Mouse (Mus musculus) embryonic facial prominence, embryonic 10.5 days (tissue): ENCODE data around the gene Fyn. TPM values are rescaled to one million over a fixed set of nuclear protein-coding genes. Genes with fewer than 3 reads are reported as not detected.
A peak's percentile ranks its signal among the peaks of the same experiment; 100 is the strongest.

Experiments
- DNase-seq: peaks from one replicate; pipeline ENCODE4 v3.0.0-alpha.2; 2017; ENCODE audit warnings: low spot score
- H3K27ac ChIP-seq: fragments of 300-500 bp; sonication (generic); replicated peaks from 2 replicates; pipeline ENCODE4 v1.5.1; 2016; ENCODE audit warnings: mild to moderate bottlenecking
- H3K27me3 ChIP-seq: fragments of 300-500 bp; sonication (generic); replicated peaks from 2 replicates; pipeline ENCODE4 v1.6.1; 2016; ENCODE audit warnings: low read depth, mild to moderate bottlenecking; ENCODE audit not compliant: poor library complexity, severe bottlenecking
- H3K36me3 ChIP-seq: fragments of 300-500 bp; sonication (generic); replicated peaks from 2 replicates; pipeline ENCODE4 v1.6.1; 2016; ENCODE audit warnings: mild to moderate bottlenecking, moderate library complexity
- H3K4me1 ChIP-seq: fragments of 300-500 bp; sonication (generic); 2 replicates; pipeline ENCODE4 v1.6.1; 2016
- H3K4me3 ChIP-seq: fragments of 300-500 bp; sonication (generic); 2 replicates; pipeline ENCODE4 v1.5.1; 2016; ENCODE audit warnings: mild to moderate bottlenecking, moderate library complexity
- H3K9me3 ChIP-seq: fragments of 300-500 bp; sonication (generic); 2 replicates; pipeline ENCODE4 v1.6.1; 2016; ENCODE audit warnings: mild to moderate bottlenecking
- WGBS: fragments of 180-500 bp; shearing (Covaris S2); methylation state at CpG from one replicate; pipeline ENCODE4 v1.1.7; 2016; 5-methylcytosine and 5-hydroxymethylcytosine counted together
- polyA plus RNA-seq: library from polyadenylated mRNA; unstranded; fragments of >200 nt; fragmentation: Nextera tagmentation; extraction: Ambion mirVana; gene quantifications from 2 replicates; pipeline ENCODE4 v1.2.1, GENCODE M21; 2016

Fyn gene
- polyA plus RNA-seq, 1 experiment from 2014 or later = 21.5 TPM

DNA sequence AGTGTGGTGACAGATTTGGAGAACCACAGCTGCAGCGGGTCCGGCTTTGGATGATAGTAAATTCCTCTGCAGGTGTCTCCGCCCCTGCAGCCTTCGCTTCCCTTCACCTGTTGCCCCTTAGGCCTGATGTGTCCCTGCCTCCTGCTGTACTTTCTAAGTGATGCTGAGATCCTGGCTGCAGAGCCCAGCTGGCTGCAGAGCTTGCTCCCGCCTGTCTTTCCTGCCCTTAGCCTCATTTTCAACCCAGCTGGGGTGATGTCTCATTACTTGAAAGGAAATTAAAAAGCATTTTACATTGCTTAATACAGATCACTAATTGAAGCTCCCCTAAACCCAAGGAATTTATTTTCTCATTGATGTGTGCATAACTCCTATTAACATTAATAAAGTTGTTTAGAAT, 70.2 kb downstream of the Fyn start:
- no peak for DNase-seq
- Histone ChIP-seq H3K4me3 (no peak overlapping the region), H3K4me1 (peaks cover 26% of the 10 kb centered on the region), H3K27me3 (no peaks in the 10 kb centered on the region), H3K27ac (no peak overlapping the region), H3K9me3 (no peaks in the 10 kb centered on the region), H3K36me3 (no peaks in the 10 kb centered on the region)
- 61% methylated on average over 5 of the region's 5 CpGs for WGBS

DNA sequence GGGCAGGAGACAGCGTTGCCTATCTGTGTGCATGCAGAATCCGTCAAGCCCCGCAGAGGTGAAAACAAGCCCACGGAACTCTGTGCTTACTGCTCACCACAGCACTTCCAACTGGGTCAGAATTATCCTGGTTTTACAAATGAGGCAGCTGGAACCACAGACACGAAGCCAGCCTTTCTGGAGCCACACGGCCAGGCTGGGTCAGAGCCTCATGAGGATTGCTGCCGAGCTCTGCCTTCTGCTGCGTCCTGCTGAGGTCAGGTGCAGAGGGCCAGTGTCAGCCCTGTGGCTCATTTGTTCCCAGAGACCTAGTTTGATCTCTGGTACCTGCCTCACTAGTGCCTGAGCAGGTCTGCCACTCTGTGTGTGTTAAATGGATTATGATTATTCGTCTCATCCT, 71.9 kb downstream of the Fyn start:
- DNase-seq = no peak
- H3K9me3 ChIP-seq = no peaks in the 10 kb centered on the region
- no peaks in the 10 kb centered on the region for H3K27me3 ChIP-seq
- peaks cover 14% of the 10 kb centered on the region; the same call in 1 of the 2 replicates for H3K4me1 ChIP-seq
- no peak overlapping the region for H3K4me3 ChIP-seq
- 78% methylated on average over 9 of the region's 9 CpGs for WGBS
- 0 out of 2 replicates have a peak overlapping the region, but pooled peaks have one; percentile 8 for H3K27ac ChIP-seq
- H3K36me3 ChIP-seq = no peaks in the 10 kb centered on the region

DNA sequence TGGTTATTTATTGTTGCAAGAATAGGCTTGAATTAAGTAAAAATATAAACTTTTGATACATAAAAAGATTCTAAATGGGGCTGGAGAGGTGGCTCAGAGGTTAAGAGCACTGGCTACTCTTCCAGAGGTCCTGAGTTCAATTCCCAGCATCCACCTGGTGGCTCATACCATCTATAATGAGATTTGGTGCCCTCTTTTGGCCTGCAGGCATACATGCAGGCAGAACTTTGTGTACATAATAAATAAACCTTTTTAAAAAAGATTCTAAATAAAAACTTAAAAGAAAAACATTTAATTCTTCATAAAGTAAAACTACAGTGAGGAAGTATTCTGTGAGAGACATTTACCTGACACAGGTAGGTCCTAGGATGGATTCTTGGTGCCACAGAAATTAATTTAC, 73.0 kb downstream of the Fyn start:
- peaks cover 14% of the 10 kb centered on the region; the same call in 1 of the 2 replicates for H3K4me1 ChIP-seq
- no peaks in the 10 kb centered on the region for H3K9me3 ChIP-seq
- no peak overlapping the region for H3K4me3 ChIP-seq
- no peaks in the 10 kb centered on the region for H3K36me3 ChIP-seq
- DNase-seq = no peak
- no peak overlapping the region for H3K27ac ChIP-seq
- no peaks in the 10 kb centered on the region for H3K27me3 ChIP-seq

DNA sequence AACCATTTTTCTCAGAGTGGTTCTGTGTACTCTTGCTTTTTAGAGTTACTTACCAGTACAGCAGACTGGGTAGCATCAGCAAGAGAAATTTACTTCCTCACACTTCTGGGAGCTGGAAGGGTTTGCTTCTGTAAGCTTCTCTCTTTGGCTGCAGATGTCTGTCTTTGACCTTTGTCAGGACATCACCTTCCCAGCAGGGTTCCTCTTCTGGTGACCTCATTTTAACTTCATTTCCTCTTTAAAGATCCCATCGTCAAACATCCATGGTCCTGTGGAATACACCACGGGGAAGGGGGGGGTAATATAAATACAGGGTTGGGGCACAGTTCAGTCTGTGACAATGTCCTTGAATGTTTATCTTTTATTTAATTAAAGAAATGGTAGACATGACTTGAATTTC, 74.5 kb downstream of the Fyn start:
- DNase-seq = no peak
- peaks cover 13% of the 10 kb centered on the region; the same call in 1 of the 2 replicates for H3K4me1 ChIP-seq
- no peak overlapping the region for H3K4me3 ChIP-seq
- no peak overlapping the region for H3K27ac ChIP-seq
- 45% methylated on average over 2 of the region's 2 CpGs for WGBS
- H3K27me3 ChIP-seq = no peaks in the 10 kb centered on the region
- no peaks in the 10 kb centered on the region for H3K36me3 ChIP-seq
- H3K9me3 ChIP-seq = no peaks in the 10 kb centered on the region

DNA sequence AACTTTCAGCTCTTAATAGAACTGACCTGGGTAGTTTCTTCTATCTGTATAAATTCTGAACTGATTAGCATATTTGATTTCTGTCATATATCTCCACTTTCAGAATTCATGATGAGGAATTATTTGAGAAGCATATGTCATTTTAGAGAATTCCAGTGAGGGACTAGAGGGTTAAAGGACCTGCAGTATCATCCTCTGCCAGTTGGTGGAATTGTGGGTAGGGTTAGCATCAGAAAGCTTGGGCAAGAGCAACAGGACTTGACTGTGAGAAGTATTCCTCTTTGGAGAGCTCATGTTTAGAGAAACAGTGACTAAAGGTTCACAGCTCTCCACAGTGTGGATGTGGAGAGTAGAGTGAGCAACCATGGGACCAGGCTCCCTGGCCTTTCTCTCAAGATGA, 75.3 kb downstream of the Fyn start:
- no peak overlapping the region for H3K27ac ChIP-seq
- no peak for DNase-seq
- H3K36me3 ChIP-seq = no peaks in the 10 kb centered on the region
- no peaks in the 10 kb centered on the region for H3K9me3 ChIP-seq
- no peak overlapping the region for H3K4me3 ChIP-seq
- no peaks in the 10 kb centered on the region for H3K27me3 ChIP-seq
- H3K4me1 ChIP-seq = peaks cover 15% of the 10 kb centered on the region

DNA sequence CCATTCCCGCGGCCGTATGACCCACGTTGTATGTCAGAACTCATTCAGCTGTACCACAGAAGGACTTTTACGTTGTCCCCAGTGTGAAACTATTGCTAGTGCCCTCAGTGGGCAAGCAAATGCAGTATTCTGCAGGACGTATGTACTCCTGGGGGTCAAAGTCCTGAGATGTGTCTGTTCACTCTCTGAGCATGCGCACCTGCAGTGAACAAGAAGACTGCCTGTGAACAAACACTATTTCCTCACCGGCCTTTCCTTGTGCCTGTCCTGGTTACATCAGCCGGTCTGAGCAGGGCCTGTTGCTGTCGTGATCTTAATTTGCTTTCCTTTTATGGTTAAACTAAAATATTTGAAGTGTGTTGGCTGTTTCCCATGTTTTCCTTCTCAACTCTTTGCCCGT, 77.2 kb downstream of the Fyn start:
- no peaks in the 10 kb centered on the region for H3K9me3 ChIP-seq
- no peak overlapping the region for H3K4me3 ChIP-seq
- H3K27me3 ChIP-seq = no peaks in the 10 kb centered on the region
- no peak for DNase-seq
- 91% methylated on average over 11 of the region's 11 CpGs for WGBS
- H3K36me3 ChIP-seq = no peaks in the 10 kb centered on the region
- H3K27ac ChIP-seq = no peak overlapping the region
- H3K4me1 ChIP-seq = peaks cover 32% of the 10 kb centered on the region

DNA sequence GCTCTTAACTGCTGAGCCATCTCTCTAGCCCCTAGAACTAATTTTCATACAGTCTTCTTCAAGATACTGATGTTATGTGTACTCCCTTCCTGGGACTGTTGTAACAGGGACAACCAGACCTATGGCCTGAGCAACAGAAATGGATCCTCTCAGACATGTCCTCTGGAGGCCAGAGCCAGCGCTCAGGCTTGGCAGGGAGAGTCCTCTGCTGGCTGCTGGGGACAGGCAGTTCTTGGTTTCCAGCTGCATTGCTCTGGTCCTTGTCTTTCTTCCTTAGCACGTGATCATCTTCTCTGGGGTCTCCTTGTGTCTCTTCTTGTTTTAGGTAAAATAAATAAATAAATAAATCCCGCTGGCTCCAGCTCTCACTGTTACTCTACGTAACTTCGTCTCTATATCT, 78.1 kb downstream of the Fyn start:
- no peak for DNase-seq
- H3K4me3 ChIP-seq = no peak overlapping the region
- H3K27ac ChIP-seq = no peak overlapping the region
- no peaks in the 10 kb centered on the region for H3K9me3 ChIP-seq
- H3K4me1 ChIP-seq = peaks cover 41% of the 10 kb centered on the region
- WGBS = 90% methylated on average over 5 of the region's 5 CpGs
- H3K36me3 ChIP-seq = no peaks in the 10 kb centered on the region
- H3K27me3 ChIP-seq = no peaks in the 10 kb centered on the region

DNA sequence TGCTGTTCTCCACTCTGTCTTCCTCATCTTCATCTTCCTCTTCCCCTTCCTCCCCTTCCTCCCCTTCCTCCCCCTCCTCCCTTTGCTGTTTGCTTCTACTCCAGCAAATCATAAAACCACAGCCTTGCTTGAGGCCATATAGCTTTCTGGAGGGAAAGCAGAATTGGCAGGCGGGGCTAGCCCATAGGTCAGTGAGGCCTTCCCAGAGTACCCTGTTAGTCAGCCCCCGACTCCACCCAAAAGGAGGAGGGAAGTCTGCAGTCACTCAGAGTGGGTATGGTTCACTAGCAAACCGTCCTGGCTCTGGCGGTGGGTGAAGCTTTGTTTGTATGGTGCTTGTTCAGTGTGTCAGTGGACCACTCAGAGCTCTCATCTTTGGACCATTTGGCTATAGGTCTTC, 80.5 kb downstream of the Fyn start:
- H3K27ac ChIP-seq = no peak overlapping the region
- 79% methylated on average over 4 of the region's 4 CpGs for WGBS
- H3K4me3 ChIP-seq = no peak overlapping the region
- H3K36me3 ChIP-seq = no peaks in the 10 kb centered on the region
- no peaks in the 10 kb centered on the region for H3K27me3 ChIP-seq
- peaks cover 37% of the 10 kb centered on the region for H3K4me1 ChIP-seq
- no peak for DNase-seq
- no peaks in the 10 kb centered on the region for H3K9me3 ChIP-seq

DNA sequence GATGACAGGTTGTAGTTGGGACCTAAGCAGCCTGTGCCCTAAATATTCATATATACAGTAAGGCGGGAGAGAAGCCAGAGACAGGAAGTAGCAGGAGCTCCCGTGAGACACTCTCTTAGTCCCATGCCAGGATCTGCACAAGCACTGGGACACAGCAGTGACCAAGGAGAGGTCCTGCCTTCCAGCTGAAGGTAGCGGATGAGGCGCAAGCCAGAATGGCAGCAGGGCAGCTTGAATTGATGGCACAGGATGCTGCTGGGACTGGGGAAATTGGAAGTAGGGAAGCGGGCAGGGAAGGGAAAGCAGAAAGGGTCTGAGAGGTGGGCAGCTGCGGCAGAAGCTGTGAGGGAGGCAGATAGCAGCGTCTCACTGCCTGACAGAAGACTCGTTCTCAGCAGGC, 81.7 kb downstream of the Fyn start:
- H3K27me3 ChIP-seq = no peaks in the 10 kb centered on the region
- peak overlapping the region; percentile 69 for H3K27ac ChIP-seq
- 72% methylated on average over 8 of the region's 8 CpGs for WGBS
- H3K9me3 ChIP-seq = no peaks in the 10 kb centered on the region
- H3K4me3 ChIP-seq = no peak overlapping the region
- H3K4me1 ChIP-seq = peaks cover 44% of the 10 kb centered on the region
- H3K36me3 ChIP-seq = no peaks in the 10 kb centered on the region
- DNase-seq = no peak

DNA sequence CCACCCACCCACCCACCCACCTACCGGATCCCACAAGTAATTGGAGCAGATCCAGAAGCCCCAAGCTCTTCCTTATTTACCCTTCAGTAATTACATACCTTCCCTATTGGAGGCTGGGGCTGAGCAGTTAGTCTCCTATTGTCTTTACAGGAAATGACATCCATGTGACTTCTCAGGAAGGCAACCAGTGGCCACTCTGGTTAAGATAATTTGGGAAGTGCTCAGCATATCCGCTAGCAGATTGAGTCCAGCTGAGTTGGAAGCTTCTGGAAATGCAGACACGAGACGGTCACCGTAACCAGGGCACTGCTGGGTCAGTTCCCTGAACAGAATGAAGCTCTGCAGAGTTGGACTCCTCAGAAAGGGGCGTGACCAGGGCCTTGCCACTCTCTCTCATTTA, 82.4 kb downstream of the Fyn start:
- Histone ChIP-seq H3K9me3 (no peaks in the 10 kb centered on the region), H3K27me3 (no peaks in the 10 kb centered on the region), H3K4me1 (peaks cover 51% of the 10 kb centered on the region), H3K27ac (peak overlapping the region; percentile 63), H3K4me3 (no peak overlapping the region), H3K36me3 (no peaks in the 10 kb centered on the region)
- 56% methylated on average over 6 of the region's 6 CpGs for WGBS
- DNase-seq = peak; percentile 18

DNA sequence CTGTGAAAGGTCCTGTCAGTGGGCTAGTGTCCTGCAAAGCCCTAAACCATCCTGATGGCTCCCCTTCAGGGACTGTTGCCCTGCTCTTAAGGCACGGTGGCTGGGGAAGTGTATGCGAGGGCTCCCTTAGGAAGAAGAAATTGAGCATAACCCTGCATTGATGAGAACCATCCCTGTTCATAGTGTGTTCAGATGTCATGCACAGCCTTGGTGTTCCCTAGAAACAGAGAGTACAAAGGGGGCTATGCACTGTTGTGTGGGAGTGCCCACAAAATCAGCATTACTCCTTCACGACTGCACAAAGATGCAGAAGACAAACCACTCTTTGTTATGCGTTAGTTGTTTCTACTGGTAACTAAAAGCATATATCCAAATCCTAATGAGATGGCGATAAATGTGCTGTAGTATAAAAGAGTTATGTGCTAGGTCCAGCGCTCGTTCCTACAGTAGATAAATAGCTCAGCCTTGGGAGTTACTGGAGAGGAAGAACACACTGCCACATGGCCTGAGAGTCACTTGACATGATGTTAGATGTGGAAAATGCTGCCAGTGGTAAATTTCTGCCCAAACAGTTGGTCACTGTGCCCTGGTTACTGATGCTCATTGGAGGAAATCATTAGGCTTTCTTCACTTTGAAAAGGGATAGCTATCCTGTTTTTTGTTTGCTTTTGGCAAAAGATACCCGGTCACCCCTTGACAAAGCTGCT, 83.4 kb downstream of the Fyn start:
- H3K4me1 ChIP-seq = peaks cover 54% of the 10 kb centered on the region
- no peak overlapping the region for H3K4me3 ChIP-seq
- no peaks in the 10 kb centered on the region for H3K27me3 ChIP-seq
- peaks cover 2% of the 10 kb centered on the region; the same call in 1 of the 2 replicates for H3K36me3 ChIP-seq
- DNase-seq = no peak
- no peaks in the 10 kb centered on the region for H3K9me3 ChIP-seq
- H3K27ac ChIP-seq = 0 out of 2 replicates have a peak overlapping the region, but pooled peaks have one; percentile 63
- WGBS = 86% methylated on average over 8 of the region's 8 CpGs

DNA sequence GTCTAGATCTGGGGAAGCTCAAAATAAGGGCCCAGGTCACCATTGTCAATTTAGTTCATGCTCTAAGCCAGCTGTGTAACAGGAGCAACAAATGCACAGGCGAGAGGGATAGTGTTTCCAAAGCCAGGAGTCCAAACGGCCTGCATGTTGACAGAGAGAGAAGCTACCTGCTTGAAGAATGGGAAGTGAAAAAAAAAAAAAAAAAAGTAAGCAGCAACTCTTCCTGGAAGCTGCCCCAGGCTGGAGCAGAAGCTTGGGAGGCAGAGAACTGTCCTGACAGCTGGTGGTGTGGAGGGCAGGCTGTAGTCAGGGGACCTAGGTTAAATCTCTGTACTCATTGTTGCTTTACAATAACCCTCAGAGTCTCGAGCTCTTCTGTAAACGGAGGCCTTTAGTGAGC, 86.7 kb downstream of the Fyn start:
- 56% methylated on average over 4 of the region's 4 CpGs for WGBS
- Histone ChIP-seq H3K27ac (no peak overlapping the region; the same call in 1 of the 2 replicates), H3K4me1 (peaks cover 64% of the 10 kb centered on the region), H3K36me3 (peaks cover 3% of the 10 kb centered on the region; the same call in 1 of the 2 replicates), H3K27me3 (no peaks in the 10 kb centered on the region), H3K9me3 (no peaks in the 10 kb centered on the region), H3K4me3 (no peak overlapping the region)
- DNase-seq = no peak

DNA sequence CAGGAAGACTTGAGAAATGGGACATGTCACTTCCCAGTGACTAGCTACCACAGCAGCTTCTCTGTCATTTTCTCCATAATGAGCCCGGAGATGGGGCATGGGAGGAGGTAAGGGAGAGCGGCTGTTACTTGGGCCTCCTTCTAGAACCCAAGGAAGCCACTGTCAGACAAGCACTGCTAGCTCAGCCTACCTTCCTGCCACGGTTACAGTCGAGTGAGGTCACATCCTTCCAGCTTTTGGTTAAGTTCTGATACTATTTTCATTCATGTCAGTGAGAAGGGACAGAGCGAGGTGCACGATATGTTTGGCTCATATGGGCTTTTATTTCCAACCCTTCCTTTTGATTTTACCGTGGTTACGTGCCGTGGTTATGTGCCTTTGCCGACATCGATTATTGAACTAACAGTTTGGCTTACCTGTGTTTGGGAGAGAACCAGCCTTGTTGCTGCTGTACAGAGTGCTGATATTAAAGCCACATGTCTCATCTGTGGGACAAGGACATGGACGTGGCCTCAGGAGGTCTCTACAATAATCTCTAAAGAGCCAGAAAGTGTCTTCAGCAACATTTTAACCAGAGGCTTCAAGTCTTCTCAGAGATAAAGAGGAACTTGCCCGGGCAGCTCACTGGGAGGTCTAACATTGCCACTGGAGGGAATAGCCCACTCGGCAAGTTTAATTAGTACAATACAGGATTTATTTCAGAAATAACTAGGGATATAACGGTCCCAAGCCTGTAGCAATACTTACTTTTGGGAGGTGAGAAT, 87.4 kb downstream of the Fyn start:
- no peak overlapping the region for H3K4me3 ChIP-seq
- no peaks in the 10 kb centered on the region for H3K27me3 ChIP-seq
- WGBS = 87% methylated on average over 15 of the region's 15 CpGs
- no peak overlapping the region; the same call in 1 of the 2 replicates for H3K27ac ChIP-seq
- no peaks in the 10 kb centered on the region for H3K9me3 ChIP-seq
- peaks cover 57% of the 10 kb centered on the region for H3K4me1 ChIP-seq
- H3K36me3 ChIP-seq = peaks cover 3% of the 10 kb centered on the region; the same call in 1 of the 2 replicates
- no peak for DNase-seq
